Mouse (Mus musculus): Measurements from ENCODE around the gene Dpy30. TPM values are rescaled to one million over a fixed set of nuclear protein-coding genes. Genes with fewer than 3 reads are reported as not detected.
"Not testable (repeated sequence)": the region's sequence is repeated elsewhere in the genome, so short reads cannot be mapped to it uniquely, and the experiment has no call there.

The Dpy30 gene
- polyA plus RNA-seq (2012): 7.9 and 9.4 TPM in 2 replicates

- Histone ChIP-seq H3K4me3 (replicated peaks) (no peak within 1 kb of the TSS), H3K9me3 (ENCODE audit: control insufficient read depth, low read length) (no peaks in the 10 kb centered on the region), H3K27me3 (ENCODE audit: control insufficient read depth) (no peaks in the 10 kb centered on the region), H3K36me3 (ENCODE audit: control insufficient read depth) (no peaks in the 10 kb centered on the region), H3K4me1 (ENCODE audit: control insufficient read depth) (no peaks in the 10 kb centered on the region)
- TF ChIP-seq TAL1 (IDR thresholded peaks at IDR 0.05; ENCODE audit: low read length) (no peak), GATA1 (IDR thresholded peaks at IDR 0.05; ENCODE audit: low read length) (no peak)
These were observed at the start of gene Dpy30 for GRCm38 (mm10) chr17:74323844-74324243. Gene Dpy30, minus strand, starts transcription at chr17:74323944.

- Histone ChIP-seq H3K36me3 (ENCODE audit: control insufficient read depth) (peaks cover 37% of the 10 kb centered on the region), H3K9me3 (ENCODE audit: control insufficient read depth, low read length) (no peaks in the 10 kb centered on the region), H3K27me3 (ENCODE audit: control insufficient read depth) (no peaks in the 10 kb centered on the region), H3K4me3 (replicated peaks) (no peak overlapping the region), H3K4me1 (ENCODE audit: control insufficient read depth) (peaks cover 4% of the 10 kb centered on the region)
- TF ChIP-seq TAL1 (IDR thresholded peaks at IDR 0.05; ENCODE audit: low read length): no peak
- no peak for TF ChIP-seq GATA1 (IDR thresholded peaks at IDR 0.05; ENCODE audit: low read length)
These were observed 39.8 kb upstream of the Dpy30 start for GRCm38 (mm10) chr17:74363592-74363991.

- peaks cover 35% of the 10 kb centered on the region for H3K4me1 ChIP-seq (ENCODE audit: control insufficient read depth)
- H3K9me3 ChIP-seq (ENCODE audit: control insufficient read depth, low read length): no peaks in the 10 kb centered on the region
- no peaks in the 10 kb centered on the region for H3K27me3 ChIP-seq (ENCODE audit: control insufficient read depth)
- TF ChIP-seq GATA1 (IDR thresholded peaks at IDR 0.05; ENCODE audit: low read length) (no peak), TAL1 (IDR thresholded peaks at IDR 0.05; ENCODE audit: low read length) (no peak)
- H3K36me3 ChIP-seq (ENCODE audit: control insufficient read depth): peaks cover 8% of the 10 kb centered on the region
- no peak overlapping the region for H3K4me3 ChIP-seq (replicated peaks)
These were observed 17.4 kb upstream of the Dpy30 start for GRCm38 (mm10) chr17:74341151-74341550.

- no peaks in the 10 kb centered on the region for H3K9me3 ChIP-seq (ENCODE audit: control insufficient read depth, low read length)
- peaks cover 5% of the 10 kb centered on the region for H3K36me3 ChIP-seq (ENCODE audit: control insufficient read depth)
- peak within 1 kb of the TSS; percentile 95 for H3K4me3 ChIP-seq (replicated peaks)
- peaks cover 35% of the 10 kb centered on the region for H3K4me1 ChIP-seq (ENCODE audit: control insufficient read depth)
- no peak for TF ChIP-seq TAL1 (IDR thresholded peaks at IDR 0.05; ENCODE audit: low read length)
- no peak for TF ChIP-seq GATA1 (IDR thresholded peaks at IDR 0.05; ENCODE audit: low read length)
- no peaks in the 10 kb centered on the region for H3K27me3 ChIP-seq (ENCODE audit: control insufficient read depth)
These were observed 15.4 kb upstream of the Dpy30 start, which contains the start of gene Spast for GRCm38 (mm10) chr17:74338937-74339804. Gene Spast, plus strand, starts transcription at chr17:74338987.

GRCm38 (mm10) chr17:74338225-74338931 is 14.6 kb upstream of the Dpy30 start:
- H3K4me3 ChIP-seq (replicated peaks): peak overlapping the region; percentile 95
- H3K36me3 ChIP-seq (ENCODE audit: control insufficient read depth): peaks cover 2% of the 10 kb centered on the region; the same call in 1 of the 2 replicates
- TF ChIP-seq TAL1 (IDR thresholded peaks at IDR 0.05; ENCODE audit: low read length): no peak
- no peak for TF ChIP-seq GATA1 (IDR thresholded peaks at IDR 0.05; ENCODE audit: low read length)
- H3K9me3 ChIP-seq (ENCODE audit: control insufficient read depth, low read length): no peaks in the 10 kb centered on the region
- H3K4me1 ChIP-seq (ENCODE audit: control insufficient read depth): peaks cover 35% of the 10 kb centered on the region
- H3K27me3 ChIP-seq (ENCODE audit: control insufficient read depth): no peaks in the 10 kb centered on the region

- no peaks in the 10 kb centered on the region for H3K36me3 ChIP-seq (ENCODE audit: control insufficient read depth)
- no peaks in the 10 kb centered on the region for H3K9me3 ChIP-seq (ENCODE audit: control insufficient read depth, low read length)
- no peak overlapping the region for H3K4me3 ChIP-seq (replicated peaks)
- H3K27me3 ChIP-seq (ENCODE audit: control insufficient read depth): no peaks in the 10 kb centered on the region
- TF ChIP-seq TAL1 (IDR thresholded peaks at IDR 0.05; ENCODE audit: low read length) (no peak), GATA1 (IDR thresholded peaks at IDR 0.05; ENCODE audit: low read length) (no peak)
- no peaks in the 10 kb centered on the region for H3K4me1 ChIP-seq (ENCODE audit: control insufficient read depth)
These were observed 7.4 kb upstream of the Dpy30 start for GRCm38 (mm10) chr17:74331049-74331676.

- not testable (repeated sequence) for H3K36me3 ChIP-seq (ENCODE audit: control insufficient read depth); H3K27me3 ChIP-seq (ENCODE audit: control insufficient read depth); H3K4me3 ChIP-seq (replicated peaks); H3K9me3 ChIP-seq (ENCODE audit: control insufficient read depth, low read length); H3K4me1 ChIP-seq (ENCODE audit: control insufficient read depth)
These were observed 4.4 kb upstream of the Dpy30 start for GRCm38 (mm10) chr17:74328146-74328545.

- not testable (repeated sequence) for H3K27me3 ChIP-seq (ENCODE audit: control insufficient read depth); H3K36me3 ChIP-seq (ENCODE audit: control insufficient read depth); H3K4me3 ChIP-seq (replicated peaks); H3K4me1 ChIP-seq (ENCODE audit: control insufficient read depth); H3K9me3 ChIP-seq (ENCODE audit: control insufficient read depth, low read length)
These were observed 3.5 kb upstream of the Dpy30 start for GRCm38 (mm10) chr17:74327195-74327594.

- H3K27me3 ChIP-seq (ENCODE audit: control insufficient read depth): no peaks in the 10 kb centered on the region
- H3K4me1 ChIP-seq (ENCODE audit: control insufficient read depth): no peaks in the 10 kb centered on the region; the same call in 1 of the 2 replicates
- no peak overlapping the region for H3K4me3 ChIP-seq (replicated peaks)
- H3K9me3 ChIP-seq (ENCODE audit: control insufficient read depth, low read length): no peaks in the 10 kb centered on the region
- TF ChIP-seq GATA1 (IDR thresholded peaks at IDR 0.05; ENCODE audit: low read length) (no peak), TAL1 (IDR thresholded peaks at IDR 0.05; ENCODE audit: low read length) (no peak)
- no peaks in the 10 kb centered on the region for H3K36me3 ChIP-seq (ENCODE audit: control insufficient read depth)
These were observed 1.2 kb downstream of the Dpy30 start for GRCm38 (mm10) chr17:74322400-74323054.
